Mouse (Mus musculus) liver, embryonic 14.5 days (tissue): ENCODE data around the gene Lamp2.

Experiments used
- CTCF ChIP-seq: IDR thresholded peaks from 2 replicates; pipeline ENCODE4 v1.5.1; 2016; ENCODE audit warnings: antibody characterized with exemption, low read depth, control low read depth
- EP300 ChIP-seq: IDR thresholded peaks from 2 replicates; pipeline ENCODE4 v1.6.1; 2016; ENCODE audit warnings: antibody characterized with exemption, low read depth

DNA sequence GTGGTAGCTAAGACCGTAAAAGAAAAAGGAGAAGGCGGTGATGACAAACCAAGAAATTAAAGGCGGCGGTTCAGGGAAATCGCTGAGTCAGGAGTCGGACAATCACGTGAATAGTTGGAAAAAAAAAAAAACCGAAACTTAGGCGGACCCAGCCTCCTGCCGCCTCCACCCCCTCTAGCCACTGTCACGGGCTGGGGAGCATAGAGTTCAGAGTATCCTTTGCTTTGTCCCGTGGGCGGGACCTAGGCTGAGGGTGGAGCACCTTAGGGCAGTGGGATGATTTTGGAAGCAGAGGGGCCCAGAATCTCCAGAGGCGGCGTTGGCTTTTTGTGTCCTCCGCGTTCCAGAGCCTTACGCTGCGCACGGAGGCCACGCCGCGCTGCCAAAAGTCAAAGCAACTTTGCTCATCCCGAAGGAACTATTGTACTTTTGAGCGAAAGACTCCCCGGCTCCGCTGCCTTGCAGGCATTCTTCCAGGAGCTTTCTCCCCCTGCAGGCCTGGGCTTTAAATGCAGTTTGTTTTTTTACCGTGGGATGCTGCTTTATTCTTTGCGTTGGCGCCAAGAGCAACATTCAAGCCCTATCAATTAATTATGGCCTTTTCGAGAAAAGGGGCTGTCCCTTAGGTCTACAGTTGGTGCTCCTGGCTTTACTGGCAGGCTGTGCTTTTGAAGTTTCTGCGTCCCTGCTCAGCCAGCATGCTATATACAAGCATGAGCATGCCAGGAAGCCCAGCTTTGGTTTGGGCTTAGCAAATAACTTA, 17.5 kb upstream of the Lamp2 start:
- peak; percentile 65 for TF ChIP-seq CTCF
- 0 out of 2 replicates have a peak, but pooled peaks have one; percentile 30 for TF ChIP-seq EP300
